Mouse (Mus musculus): Measurements from ENCODE around the gene 9530053A07Rik.
"Not testable (repeated sequence)": the region's sequence is repeated elsewhere in the genome, so short reads cannot be mapped to it uniquely, and the experiment has no call there.

Gene 9530053A07Rik

DNA sequence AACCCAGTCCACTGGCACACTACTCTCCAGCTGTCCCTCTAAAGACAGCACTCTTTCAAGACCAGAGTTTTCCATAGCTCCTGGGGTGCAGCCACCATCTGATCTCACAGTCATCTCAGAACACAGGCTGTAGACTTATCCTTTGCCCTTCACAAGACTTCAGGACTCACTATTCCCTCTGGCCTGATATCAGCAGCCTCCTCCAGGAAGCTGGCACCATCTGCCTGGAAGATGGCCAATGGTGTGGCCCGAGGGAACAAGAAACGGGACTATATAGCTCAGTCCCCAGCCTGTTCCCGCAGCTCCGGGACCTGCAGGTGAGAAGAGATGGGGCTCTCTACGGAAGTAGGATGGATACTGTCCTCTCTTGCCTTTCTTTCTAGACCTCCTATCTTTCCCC lies at the start of gene 9530053A07Rik:
Gene 9530053A07Rik (plus strand): TSS at position 301 of the 400 bp plus-strand sequence.
- DNase-seq (ENCODE audit: low read depth, low spot score): no peak

DNA sequence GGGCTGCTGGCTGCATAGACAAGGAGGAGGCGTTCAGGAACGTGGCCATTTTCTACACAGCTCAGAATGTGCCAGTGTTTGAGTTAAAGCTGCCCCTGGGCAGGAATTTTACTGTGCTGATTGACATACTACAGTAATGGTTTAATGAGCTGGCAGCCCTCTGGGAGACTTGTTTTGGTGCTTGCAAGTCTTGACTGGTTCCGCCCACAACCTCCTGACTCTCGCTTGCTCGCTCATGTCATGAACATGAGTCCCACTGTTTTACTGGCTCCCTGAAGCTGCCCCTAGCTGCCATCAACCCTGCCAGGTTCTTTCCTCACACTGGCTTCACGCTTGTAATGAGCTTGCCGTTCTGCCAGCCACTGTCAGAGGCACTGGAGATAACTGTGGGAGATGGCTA lies 45.1 kb upstream of the 9530053A07Rik start:
- DNase-seq (ENCODE audit: low read depth, low spot score): no peak

- no peak for DNase-seq (ENCODE audit: low read depth, low spot score)
Observed at GRCm38 (mm10) chr7:28086236-28086635, 43.0 kb upstream of the 9530053A07Rik start.

GRCm38 (mm10) chr7:28093541-28093940 lies 35.7 kb upstream of the 9530053A07Rik start:
- no peak for DNase-seq (ENCODE audit: low read depth, low spot score)

DNA sequence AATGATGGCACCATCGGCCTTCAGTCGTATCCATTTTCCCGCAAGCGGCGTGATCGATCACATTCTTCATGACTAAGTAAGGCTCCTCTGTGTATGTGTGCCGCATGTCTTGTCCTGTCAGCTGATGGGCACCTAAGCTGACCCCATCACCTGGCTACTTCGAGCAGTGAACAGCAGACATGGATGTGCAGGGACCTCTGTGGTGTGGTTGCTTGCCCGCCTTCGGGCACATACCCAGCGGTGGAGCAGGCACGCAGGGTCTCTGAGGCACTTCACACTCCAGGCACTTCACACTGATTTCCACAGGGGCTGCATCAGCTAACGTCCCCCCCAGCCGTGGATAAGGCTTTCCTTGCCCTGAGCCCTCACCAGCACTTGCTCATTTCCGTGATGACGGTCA lies 30.2 kb upstream of the 9530053A07Rik start:
- no peak for DNase-seq (ENCODE audit: low read depth, low spot score)

DNA sequence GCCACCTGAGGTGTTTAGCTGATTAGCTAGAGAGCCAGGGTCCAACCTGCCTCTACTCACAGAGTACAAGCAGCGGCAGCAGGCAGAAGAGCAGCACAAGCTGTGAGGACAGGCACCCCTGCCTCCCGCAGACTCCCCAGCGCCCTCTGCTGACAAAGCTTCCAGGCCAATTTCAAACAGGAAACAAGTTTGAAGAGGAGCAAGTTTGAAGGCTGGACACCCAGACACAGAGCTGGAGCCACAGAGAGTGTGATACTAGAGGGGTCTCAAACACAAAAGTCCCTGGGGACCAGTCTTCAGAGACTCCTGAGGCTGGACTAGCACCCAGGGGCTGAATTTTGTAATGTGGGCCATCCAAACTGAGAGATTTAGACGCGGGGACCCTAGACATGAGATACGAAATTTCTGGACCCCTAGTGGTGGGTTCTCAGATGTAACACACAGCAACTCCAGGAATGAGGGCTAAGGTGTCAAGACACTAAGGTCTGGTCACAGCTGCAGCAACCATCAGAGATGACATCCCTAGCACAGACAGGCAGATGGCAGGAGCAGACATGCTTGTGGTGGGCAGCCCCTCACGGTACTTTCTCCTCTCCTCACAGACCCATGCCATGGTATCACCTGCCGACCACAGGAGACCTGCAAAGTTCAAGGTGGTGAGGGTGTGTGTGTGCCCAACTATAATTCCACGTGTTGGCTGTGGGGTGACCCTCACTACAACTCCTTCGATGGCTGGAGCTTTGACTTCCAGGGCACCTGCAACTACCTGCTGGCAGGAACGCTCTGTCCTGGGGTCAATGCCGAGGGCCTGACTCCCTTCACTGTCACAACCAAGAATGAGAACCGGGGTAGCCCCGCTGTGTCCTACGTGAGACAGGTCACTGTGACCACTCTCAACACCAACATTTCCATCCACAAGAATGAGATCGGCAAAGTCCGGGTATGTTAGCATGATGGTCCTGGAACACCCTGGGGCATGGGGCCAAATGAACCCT lies 28.4 kb upstream of the 9530053A07Rik start:
- peak; percentile 21 for DNase-seq (ENCODE audit: low read depth, low spot score)

DNA sequence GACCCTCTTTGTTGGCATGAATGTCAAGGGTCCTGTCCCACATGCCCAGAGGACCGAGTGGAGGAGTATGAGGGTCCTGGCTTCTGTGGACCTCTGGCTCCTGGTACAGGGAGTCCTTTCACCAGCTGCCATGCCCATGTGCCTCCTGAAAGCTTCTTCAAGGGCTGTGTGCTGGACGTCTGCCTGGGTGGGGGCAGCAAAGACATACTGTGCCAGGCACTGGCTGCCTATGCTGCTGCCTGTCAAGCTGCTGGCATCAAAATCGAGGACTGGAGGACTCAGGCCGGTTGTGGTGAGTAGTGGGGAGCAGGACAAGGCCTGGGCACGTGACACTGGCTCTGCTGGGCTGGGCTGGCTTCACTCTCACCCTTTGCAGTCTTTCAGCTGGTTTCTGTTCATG lies 26.3 kb upstream of the 9530053A07Rik start:
- not testable (repeated sequence) for DNase-seq (ENCODE audit: low read depth, low spot score)

DNA sequence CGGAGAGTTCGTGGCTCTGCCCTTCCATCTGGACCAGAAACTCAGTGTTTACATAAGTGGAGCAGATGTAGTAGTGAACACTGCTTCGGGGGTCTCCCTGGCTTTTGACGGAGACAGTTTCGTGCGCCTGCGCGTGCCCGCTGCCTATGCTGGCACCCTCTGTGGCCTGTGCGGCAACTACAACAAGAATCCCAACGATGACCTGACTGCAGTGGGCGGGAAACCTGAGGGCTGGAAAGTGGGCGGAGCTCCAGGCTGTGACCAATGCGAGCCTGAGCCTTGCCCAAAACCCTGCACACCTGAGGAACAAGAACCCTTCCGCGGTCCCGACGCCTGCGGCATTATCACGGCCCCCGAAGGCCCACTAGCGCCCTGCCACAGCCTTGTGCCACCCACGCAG lies 24.6 kb upstream of the 9530053A07Rik start:
- no peak for DNase-seq (ENCODE audit: low read depth, low spot score)

DNA sequence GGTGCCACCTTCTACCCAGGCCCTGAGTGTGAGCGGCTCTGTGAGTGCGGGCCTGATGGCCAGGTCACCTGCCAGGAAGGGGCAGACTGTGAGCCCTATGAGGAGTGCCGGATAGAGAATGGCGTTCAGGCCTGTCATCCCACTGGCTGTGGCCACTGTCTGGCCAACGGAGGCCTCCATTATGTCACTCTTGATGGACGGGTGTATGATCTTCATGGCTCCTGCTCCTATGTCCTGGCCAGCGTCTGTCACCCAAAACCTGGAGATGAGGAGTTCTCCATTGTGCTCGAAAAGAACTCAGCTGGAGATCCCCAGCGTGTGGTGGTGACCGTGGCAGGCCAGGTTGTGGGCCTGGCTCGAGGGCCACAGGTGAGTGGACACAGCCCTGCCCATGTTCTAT lies 23.0 kb upstream of the 9530053A07Rik start:
- no peak for DNase-seq (ENCODE audit: low read depth, low spot score)

DNA sequence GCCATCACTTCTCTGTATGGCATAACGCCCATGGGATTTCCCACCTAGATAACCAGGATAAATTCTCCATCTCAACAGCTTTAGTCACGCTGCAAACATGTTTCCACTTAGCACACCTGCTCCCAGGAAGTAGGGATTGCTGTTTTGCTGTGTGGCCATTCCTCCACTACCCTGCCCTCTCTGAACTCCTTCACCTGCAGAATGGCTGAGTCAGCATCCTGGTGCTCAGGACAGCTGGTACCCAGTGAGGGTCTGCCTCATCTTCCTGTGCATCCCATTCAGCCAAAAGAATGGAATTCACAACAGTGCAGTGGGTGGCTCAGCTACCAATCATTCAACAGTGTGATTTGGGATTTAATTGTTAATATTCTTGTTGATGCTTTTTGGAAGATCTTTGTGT lies 14.6 kb upstream of the 9530053A07Rik start:
- DNase-seq (ENCODE audit: low read depth, low spot score): no peak

- DNase-seq (ENCODE audit: low read depth, low spot score): peak; percentile 36
Observed at GRCm38 (mm10) chr7:28137613-28138012, 8.3 kb downstream of the 9530053A07Rik start.

GRCm38 (mm10) chr7:28148263-28148662 lies 19.0 kb downstream of the 9530053A07Rik start:
- DNase-seq (ENCODE audit: low read depth, low spot score): peak; percentile 84

- DNase-seq (ENCODE audit: low read depth, low spot score): no peak
Observed at GRCm38 (mm10) chr7:28149841-28150240, 20.6 kb downstream of the 9530053A07Rik start.

DNA sequence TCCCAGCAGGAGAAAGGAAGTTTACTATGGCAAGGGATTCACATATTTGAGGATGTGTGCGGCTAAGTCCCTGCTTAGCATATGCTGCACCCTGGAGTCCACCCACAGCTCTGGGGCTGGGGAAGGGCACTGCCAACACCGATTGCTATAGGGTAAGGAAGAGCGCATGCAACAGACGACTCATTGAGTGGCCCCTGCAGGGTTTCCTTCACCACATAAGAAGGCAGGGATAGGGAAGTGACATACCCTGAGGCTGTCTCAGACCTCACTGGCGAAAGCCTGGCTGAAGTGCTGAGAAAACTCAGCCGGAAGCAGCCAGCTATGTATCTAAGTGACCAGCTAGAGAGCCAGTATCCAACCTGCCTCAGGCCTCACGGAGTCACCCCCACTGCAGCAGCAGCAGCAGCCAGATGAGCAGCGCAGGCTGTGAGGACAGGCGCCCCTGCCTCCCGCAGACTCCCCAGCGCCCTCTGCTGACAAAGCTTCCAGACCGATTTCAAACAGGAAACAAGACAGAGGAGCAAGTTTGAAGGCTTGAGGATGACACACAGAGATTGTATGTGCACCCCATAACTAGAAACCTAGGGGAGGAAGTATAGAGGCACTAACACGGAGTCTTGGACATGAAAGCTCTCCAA lies 22.4 kb downstream of the 9530053A07Rik start:
- peak; percentile 65 for DNase-seq (ENCODE audit: low read depth, low spot score)

DNA sequence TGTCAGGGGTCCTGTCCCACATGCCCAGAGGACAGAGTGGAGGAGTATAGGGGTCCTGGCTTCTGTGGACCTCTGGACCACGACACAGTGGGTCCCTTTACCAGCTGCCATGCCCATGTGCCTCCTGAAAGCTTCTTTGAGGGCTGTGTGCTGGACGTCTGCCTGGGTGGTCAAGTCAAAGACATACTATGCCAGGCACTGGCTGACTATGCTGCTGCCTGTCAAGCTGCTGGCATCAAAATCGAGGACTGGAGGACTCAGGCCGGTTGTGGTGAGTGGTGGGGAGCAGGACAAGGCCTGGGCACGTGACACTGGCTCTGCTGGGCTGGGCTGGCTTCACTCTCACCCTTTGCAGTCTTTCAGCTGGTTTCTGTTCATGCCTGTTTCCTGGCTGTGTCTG lies 24.3 kb downstream of the 9530053A07Rik start:
- DNase-seq (ENCODE audit: low read depth, low spot score): not testable (repeated sequence)

DNA sequence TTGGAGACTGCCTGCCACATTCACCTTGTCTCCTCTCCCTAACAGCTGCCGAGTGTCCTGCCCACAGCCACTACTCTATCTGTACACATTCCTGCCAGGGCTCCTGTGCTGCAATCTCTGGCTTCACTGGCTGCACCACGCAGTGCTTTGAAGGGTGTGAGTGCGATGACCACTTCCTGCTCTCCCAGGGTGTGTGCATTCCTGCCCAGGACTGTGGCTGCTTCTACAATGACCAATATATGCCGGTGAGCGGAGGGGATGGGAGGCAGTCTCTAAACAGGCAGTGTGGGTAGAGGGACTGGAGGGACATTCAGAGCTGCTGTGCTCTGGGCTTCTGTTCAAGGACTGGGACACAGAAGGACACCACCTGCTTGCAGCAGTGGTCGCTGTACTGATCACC lies 30.0 kb downstream of the 9530053A07Rik start:
- no peak for DNase-seq (ENCODE audit: low read depth, low spot score)

GRCm38 (mm10) chr7:28159893-28160292 lies 30.6 kb downstream of the 9530053A07Rik start:
- DNase-seq (ENCODE audit: low read depth, low spot score): no peak

GRCm38 (mm10) chr7:28161163-28161749 lies 32.0 kb downstream of the 9530053A07Rik start:
- DNase-seq (ENCODE audit: low read depth, low spot score): no peak

- peak; percentile 48 for DNase-seq (ENCODE audit: low read depth, low spot score)
Observed at GRCm38 (mm10) chr7:28165406-28165805, 36.1 kb downstream of the 9530053A07Rik start.

GRCm38 (mm10) chr7:28168320-28169115 lies 39.3 kb downstream of the 9530053A07Rik start:
- DNase-seq (ENCODE audit: low read depth, low spot score): peak; percentile 90

All from CD4-positive, CD25-positive, alpha-beta regulatory T cell, adult 2 months (primary cell).